Mouse (Mus musculus) kidney, postnatal 0 days (tissue): ENCODE results near the gene Cldn13. TPM values are rescaled to one million over a fixed set of nuclear protein-coding genes. Genes with fewer than 3 reads are reported as not detected.

Experiments used
- ATAC-seq: fragments of 200-750 bp; cut with Nextera tagmentation; replicated peaks from 2 replicates; pipeline ENCODE4 v1.8.0; 2017; ENCODE audit warnings: low read depth, moderate number of reproducible peaks, moderate TSS enrichment, moderate library complexity; ENCODE audit not compliant: low FRiP score
- DNase-seq: peaks from one replicate; pipeline ENCODE4 v3.0.0-alpha.2; 2016; ENCODE audit warnings: low spot score
- H3K27ac ChIP-seq: fragments of 300-500 bp; sonication (generic); 2 replicates; pipeline ENCODE4 v1.5.1; 2014; ENCODE audit warnings: mild to moderate bottlenecking
- H3K27me3 ChIP-seq: fragments of 300-500 bp; sonication (generic); 2 replicates; pipeline ENCODE4 v1.6.1; 2014; ENCODE audit warnings: low read length, mixed read lengths; ENCODE audit not compliant: insufficient read depth
- H3K36me3 ChIP-seq: fragments of 300-500 bp; sonication (generic); 2 replicates; pipeline ENCODE4 v1.6.1; 2014; ENCODE audit warnings: low read length, mixed read lengths; ENCODE audit not compliant: insufficient read depth
- H3K4me1 ChIP-seq: fragments of 300-500 bp; sonication (generic); replicated peaks from 2 replicates; pipeline ENCODE4 v1.6.1; 2014; ENCODE audit warnings: antibody characterized with exemption, low read length, mixed read lengths; ENCODE audit not compliant: insufficient read depth
- H3K4me2 ChIP-seq: fragments of 300-500 bp; sonication (generic); 2 replicates; pipeline ENCODE4 v1.6.1; 2014; ENCODE audit warnings: mild to moderate bottlenecking, low read length, moderate library complexity, mixed read lengths
- H3K4me3 ChIP-seq: fragments of 300-500 bp; sonication (generic); replicated peaks from 2 replicates; pipeline ENCODE4 v1.5.1; 2014; ENCODE audit warnings: low read depth, low read length
- H3K9ac ChIP-seq: fragments of 300-500 bp; sonication (generic); 2 replicates; pipeline ENCODE4 v1.6.1; 2014; ENCODE audit warnings: low read depth, low read length
- H3K9me3 ChIP-seq: fragments of 300-500 bp; sonication (generic); replicated peaks from 2 replicates; pipeline ENCODE4 v1.6.1; 2016; ENCODE audit warnings: low read length, inconsistent platforms, mixed read lengths
- CTCF ChIP-seq: IDR thresholded peaks from 2 replicates; pipeline ENCODE4 v1.5.1; 2016; ENCODE audit warnings: antibody characterized with exemption, low read depth, mild to moderate bottlenecking, moderate library complexity
- WGBS: fragments of 180-500 bp; shearing (Covaris S2); extraction: QIAGEN DNeasy Blood & Tissue Kit; methylation state at CpG from one replicate; pipeline ENCODE4 v1.1.7; 2014; 5-methylcytosine and 5-hydroxymethylcytosine counted together
- polyA plus RNA-seq: library from polyadenylated mRNA; unstranded; fragments of >200 nt; fragmentation: Nextera tagmentation; extraction: Ambion mirVana; gene quantifications from 2 replicates; pipeline ENCODE4 v1.2.1, GENCODE M21; 2015

Cldn13 gene
- polyA plus RNA-seq, 1 experiment from 2014 or later: 0.14 TPM

- no peak for TF ChIP-seq CTCF
- no peaks in the 10 kb centered on the region for H3K9me3 ChIP-seq
- peak within 1 kb of the TSS; percentile 79 for H3K4me2 ChIP-seq
- H3K4me3 ChIP-seq: peak within 1 kb of the TSS; percentile 63
- under 1% methylated on average over 41 of the region's 41 CpGs for WGBS
- H3K27ac ChIP-seq: peak within 1 kb of the TSS; percentile 87
- peaks cover 8% of the 10 kb centered on the region; the same call in 1 of the 2 replicates for H3K36me3 ChIP-seq
- H3K27me3 ChIP-seq: no peaks in the 10 kb centered on the region
- H3K4me1 ChIP-seq: no peaks in the 10 kb centered on the region
- peak within 1 kb of the TSS; percentile 68 for H3K9ac ChIP-seq
- ATAC-seq: peak; percentile 91
- DNase-seq: peak; percentile 98
Observed at GRCm38 (mm10) chr5:134932179-134932902, 17.0 kb upstream of the Cldn13 start, which contains the start of gene Mettl27. TSS of gene Mettl27 (plus strand) at chr5:134932368.

GRCm38 (mm10) chr5:134929988-134930387, 14.7 kb upstream of the Cldn13 start:
- ATAC-seq: no peak
- H3K9ac ChIP-seq: no peak overlapping the region
- H3K27me3 ChIP-seq: no peaks in the 10 kb centered on the region
- no peak for TF ChIP-seq CTCF
- DNase-seq: no peak
- no peak overlapping the region for H3K4me3 ChIP-seq
- H3K4me2 ChIP-seq: no peak overlapping the region
- no peaks in the 10 kb centered on the region for H3K4me1 ChIP-seq
- no peak overlapping the region for H3K27ac ChIP-seq
- peaks cover 5% of the 10 kb centered on the region; the same call in 1 of the 2 replicates for H3K36me3 ChIP-seq
- WGBS: 90% methylated on average over 2 of the region's 2 CpGs
- no peaks in the 10 kb centered on the region for H3K9me3 ChIP-seq

- Histone ChIP-seq H3K4me1 (no peaks in the 10 kb centered on the region), H3K9me3 (no peaks in the 10 kb centered on the region), H3K27ac (no peak overlapping the region), H3K9ac (no peak overlapping the region), H3K4me2 (no peak overlapping the region), H3K27me3 (no peaks in the 10 kb centered on the region), H3K4me3 (no peak overlapping the region), H3K36me3 (no peaks in the 10 kb centered on the region)
- WGBS: 69% methylated on average over 4 of the region's 4 CpGs
- DNase-seq (no peak), ATAC-seq (no peak)
- no peak for TF ChIP-seq CTCF
Observed at GRCm38 (mm10) chr5:134926726-134927125, 11.4 kb upstream of the Cldn13 start.

GRCm38 (mm10) chr5:134923141-134923540, 7.8 kb upstream of the Cldn13 start:
- H3K4me2 ChIP-seq: no peak overlapping the region
- no peak overlapping the region for H3K9ac ChIP-seq
- no peak for ATAC-seq

GRCm38 (mm10) chr5:134921106-134921505, 5.8 kb upstream of the Cldn13 start:
- WGBS: 87% methylated on average over 8 of the region's 8 CpGs
- no peaks in the 10 kb centered on the region for H3K4me1 ChIP-seq
- H3K4me2 ChIP-seq: no peak overlapping the region
- DNase-seq: no peak
- no peak for TF ChIP-seq CTCF
- no peak overlapping the region for H3K9ac ChIP-seq
- no peaks in the 10 kb centered on the region for H3K36me3 ChIP-seq
- no peak for ATAC-seq
- H3K27ac ChIP-seq: no peak overlapping the region
- H3K27me3 ChIP-seq: no peaks in the 10 kb centered on the region
- no peak overlapping the region for H3K4me3 ChIP-seq
- H3K9me3 ChIP-seq: no peaks in the 10 kb centered on the region

More at GRCm38 (mm10) chr5:134923141-134923540, 7.8 kb upstream of the Cldn13 start:
- no peaks in the 10 kb centered on the region for H3K36me3 ChIP-seq
- TF ChIP-seq CTCF: no peak
- no peak overlapping the region for H3K4me3 ChIP-seq
- H3K27me3 ChIP-seq: no peaks in the 10 kb centered on the region
- H3K4me1 ChIP-seq: no peaks in the 10 kb centered on the region
- H3K9me3 ChIP-seq: no peaks in the 10 kb centered on the region
- no peak for DNase-seq
- no peak overlapping the region for H3K27ac ChIP-seq
- WGBS: 65% methylated on average over 6 of the region's 6 CpGs

GRCm38 (mm10) chr5:134920106-134920687, 4.9 kb upstream of the Cldn13 start:
- no peak overlapping the region for H3K9ac ChIP-seq
- no peak for TF ChIP-seq CTCF
- H3K4me2 ChIP-seq: no peak overlapping the region
- H3K4me3 ChIP-seq: no peak overlapping the region
- H3K27ac ChIP-seq: no peak overlapping the region
- H3K27me3 ChIP-seq: no peaks in the 10 kb centered on the region
- ATAC-seq (no peak), DNase-seq (no peak)
- no peaks in the 10 kb centered on the region for H3K36me3 ChIP-seq
- 78% methylated on average over 6 of the region's 6 CpGs for WGBS
- no peaks in the 10 kb centered on the region for H3K4me1 ChIP-seq
- H3K9me3 ChIP-seq: no peaks in the 10 kb centered on the region
